Mouse (Mus musculus): Measurements from ENCODE around the gene Msx3.

Gene Msx3

DNA sequence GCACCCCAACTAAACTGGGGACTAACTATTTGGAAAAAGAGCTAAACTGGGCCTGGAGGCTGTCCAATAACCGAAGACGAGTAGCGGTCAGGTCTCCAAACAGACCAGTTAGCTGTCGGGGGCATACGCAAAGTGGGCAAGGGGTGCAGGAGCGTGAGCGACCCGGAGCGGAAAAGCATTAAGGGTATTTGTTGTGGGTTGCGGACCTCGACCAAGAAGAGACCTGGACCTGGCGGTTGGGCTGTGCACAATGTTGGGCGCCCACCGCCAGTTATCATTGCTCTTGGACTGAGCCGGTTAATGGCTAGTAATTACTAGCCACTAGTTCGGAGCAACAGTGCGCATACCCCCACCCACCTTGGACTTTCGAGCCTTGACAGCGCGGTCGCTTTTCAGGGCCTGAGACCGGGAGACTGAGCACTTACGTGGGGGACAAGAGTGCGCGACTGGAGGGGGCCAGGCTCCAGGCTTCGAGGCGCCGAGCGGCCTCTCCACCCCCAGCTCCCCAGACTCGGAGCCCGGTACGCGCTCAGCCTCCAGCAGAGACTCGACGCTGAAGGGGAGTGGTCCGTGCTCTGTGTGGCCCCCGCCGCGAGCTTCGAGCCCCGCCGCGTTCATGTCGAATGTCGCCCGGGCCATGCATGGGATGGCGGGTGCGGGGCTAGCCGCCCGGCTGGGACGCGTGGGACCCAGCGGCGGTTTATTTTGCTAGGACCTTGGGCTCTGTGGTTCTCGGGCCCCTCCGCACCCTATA, at the start of gene Msx3:
Gene Msx3, minus strand, starts transcription at position 729 of the 754 bp plus-strand sequence.
- DNase-seq, result peak; percentile 36

DNA sequence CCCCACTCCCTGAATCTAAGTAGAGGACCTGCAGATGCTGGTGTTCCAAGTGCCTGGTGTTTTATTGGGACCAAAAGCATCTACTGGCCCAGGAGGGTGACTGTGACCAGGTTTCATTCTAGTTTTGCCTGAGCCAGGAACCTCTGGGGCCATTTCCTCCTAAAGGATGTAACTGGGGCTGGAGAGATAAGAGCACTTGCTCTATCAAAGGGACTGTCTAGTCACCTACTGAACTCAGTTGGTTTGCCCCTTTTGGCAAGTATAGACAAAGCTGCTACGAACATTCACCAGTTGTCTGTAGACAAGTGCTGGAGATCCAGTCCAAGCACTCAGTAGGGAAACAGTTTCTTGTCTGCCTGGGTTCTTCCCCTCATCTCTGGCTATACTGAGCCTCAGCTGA, 49.6 kb upstream of the Msx3 start:
- no peak for DNase-seq

DNA sequence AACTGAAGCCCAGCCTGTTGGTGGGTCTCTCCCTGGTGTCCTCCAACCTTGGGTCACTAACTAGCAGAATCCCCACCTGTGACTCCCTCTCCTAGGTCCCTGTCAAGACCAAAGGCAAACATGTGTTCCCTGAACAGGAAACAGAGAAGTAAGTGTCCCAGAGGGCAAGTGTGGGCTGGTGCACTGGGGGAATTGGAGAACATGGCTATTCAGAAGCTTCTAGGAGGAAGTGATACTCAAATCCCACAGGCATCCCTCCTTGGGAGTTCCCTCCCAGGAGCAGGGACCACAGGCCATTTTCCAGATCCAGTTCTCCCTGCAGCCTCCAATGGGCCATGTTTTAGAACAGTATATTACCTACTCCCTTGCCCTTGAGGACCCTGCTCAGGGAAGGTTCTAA, 47.2 kb upstream of the Msx3 start:
- DNase-seq, result no peak

- DNase-seq, result no peak
Observed at GRCm38 (mm10) chr7:140095556-140095955, 46.7 kb upstream of the Msx3 start.

DNA sequence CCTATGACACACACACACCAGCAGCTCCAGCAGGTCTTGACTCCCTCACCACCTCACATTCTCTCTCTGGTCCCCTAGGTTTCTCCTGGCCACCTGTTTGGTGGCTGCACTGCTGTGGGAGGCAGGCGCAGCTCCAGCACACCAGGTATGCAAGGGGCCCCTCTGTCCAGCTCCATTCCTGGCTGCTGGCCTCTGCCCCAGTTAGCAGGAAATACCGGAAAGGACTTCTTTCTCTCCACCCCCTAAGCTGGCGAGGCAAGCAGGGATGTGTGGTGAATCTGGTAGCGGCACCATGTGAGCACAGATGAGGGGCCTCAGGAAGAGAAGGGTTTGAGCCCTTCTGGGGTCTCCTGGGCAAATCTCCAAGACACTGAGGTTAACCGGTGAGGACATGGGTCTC, 46.1 kb upstream of the Msx3 start:
- no peak for DNase-seq

DNA sequence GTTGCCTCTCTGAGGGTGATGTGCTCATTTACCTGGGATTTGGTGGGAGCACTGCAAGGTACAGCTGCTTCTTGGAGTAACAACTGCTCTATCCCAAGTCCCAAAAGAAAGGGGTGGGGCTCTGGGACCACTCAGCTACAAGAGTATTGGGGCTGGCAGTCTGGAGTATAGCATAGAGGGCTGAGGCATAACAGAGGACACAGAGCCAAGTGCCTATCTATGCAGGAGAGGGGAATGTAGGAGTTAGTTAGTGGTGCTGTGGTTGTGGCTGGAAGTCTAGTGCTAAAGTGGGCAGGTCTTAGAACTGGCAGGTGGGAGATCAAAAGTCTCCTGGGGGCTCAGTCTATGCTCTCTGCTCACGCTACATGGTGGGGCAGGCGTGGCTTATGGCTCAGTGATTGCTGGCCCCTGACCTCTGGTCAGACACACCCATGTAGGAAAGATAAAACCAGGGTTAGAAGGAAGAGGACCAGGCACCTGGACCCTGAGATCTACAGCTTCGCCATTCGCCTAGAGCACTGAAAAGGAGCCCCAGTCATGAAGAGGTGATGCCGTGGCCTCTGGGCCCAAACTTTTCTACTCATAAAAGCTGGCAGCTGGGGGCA, 44.1 kb upstream of the Msx3 start, which contains the start of gene Prap1:
Gene Prap1, plus strand, starts transcription at position 472 of the 605 bp plus-strand sequence.
- no peak for DNase-seq

- DNase-seq, result no peak
Observed at GRCm38 (mm10) chr7:140090601-140091000, 41.7 kb upstream of the Msx3 start.

GRCm38 (mm10) chr7:140082242-140082678, 33.4 kb upstream of the Msx3 start, which contains the start of gene Caly:
TSS of gene Caly (minus strand) at chr7:140082548.
- DNase-seq, result peak; percentile 88

GRCm38 (mm10) chr7:140081408-140082241, 32.7 kb upstream of the Msx3 start:
- DNase-seq, result no peak

GRCm38 (mm10) chr7:140080503-140081156, 31.7 kb upstream of the Msx3 start:
- DNase-seq, result peak; percentile 94

- peak; percentile 83 for DNase-seq
Observed at GRCm38 (mm10) chr7:140078711-140079110, 29.8 kb upstream of the Msx3 start.

GRCm38 (mm10) chr7:140077698-140078097, 28.8 kb upstream of the Msx3 start:
- no peak for DNase-seq

- DNase-seq, result peak; percentile 34
Observed at GRCm38 (mm10) chr7:140070042-140070711, 21.3 kb upstream of the Msx3 start.

DNA sequence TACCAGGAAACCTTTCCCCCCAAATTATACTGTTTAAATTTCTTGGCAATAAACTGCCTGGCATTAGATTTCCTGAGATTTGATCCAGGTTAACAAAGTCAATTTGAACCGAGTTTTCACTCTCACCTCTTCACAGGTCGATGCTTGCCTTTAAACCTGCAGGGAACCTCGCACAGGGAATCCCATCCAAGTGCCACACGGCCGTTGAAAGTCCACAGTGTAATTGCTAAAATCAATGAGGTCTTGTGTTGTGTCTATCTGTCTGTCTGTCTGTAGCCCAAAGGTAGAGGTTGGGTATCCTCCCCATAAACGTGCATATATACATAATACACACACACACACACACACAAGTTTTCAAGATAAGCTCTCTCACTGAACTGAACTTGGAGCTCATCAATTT, 18.5 kb upstream of the Msx3 start:
- no peak for DNase-seq

DNA sequence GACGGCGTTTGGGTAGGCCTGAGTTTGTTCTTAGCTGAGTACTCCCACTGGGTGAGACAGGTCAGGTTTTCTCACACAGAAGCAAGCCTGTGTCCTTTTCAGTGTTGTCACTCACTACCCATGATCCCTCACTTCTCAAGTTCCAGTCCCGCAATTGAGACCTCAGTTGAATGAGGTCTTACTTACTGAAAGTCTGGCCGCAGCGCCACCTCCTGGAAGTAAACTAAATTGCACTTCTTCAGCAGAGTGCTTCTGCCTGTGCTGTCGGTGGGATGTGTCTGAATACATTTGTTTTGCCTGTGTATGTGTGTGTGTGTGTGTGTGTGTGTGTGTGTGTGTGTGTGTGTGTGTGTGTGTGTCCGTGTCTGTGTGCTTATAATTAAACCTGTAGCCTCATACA, 14.2 kb upstream of the Msx3 start:
- peak; percentile 82 for DNase-seq

- DNase-seq, result peak; percentile 72
Observed at GRCm38 (mm10) chr7:140062307-140062706, 13.4 kb upstream of the Msx3 start.

DNA sequence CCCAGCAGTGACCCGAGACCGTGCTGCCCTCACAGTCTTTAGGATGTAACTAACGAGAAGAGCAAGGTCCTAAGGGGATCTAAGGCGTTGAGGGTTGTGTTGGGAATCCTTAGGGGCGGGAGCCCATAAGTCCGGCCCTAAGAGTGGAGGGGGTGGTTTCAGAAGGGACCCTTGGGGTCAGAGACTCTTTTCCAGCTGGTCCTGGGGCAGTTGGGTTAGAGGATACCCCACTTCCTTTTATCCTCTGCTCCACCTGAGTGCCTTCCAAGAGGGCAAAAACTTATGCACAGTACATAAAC, 12.9 kb upstream of the Msx3 start:
- peak; percentile 29 for DNase-seq

DNA sequence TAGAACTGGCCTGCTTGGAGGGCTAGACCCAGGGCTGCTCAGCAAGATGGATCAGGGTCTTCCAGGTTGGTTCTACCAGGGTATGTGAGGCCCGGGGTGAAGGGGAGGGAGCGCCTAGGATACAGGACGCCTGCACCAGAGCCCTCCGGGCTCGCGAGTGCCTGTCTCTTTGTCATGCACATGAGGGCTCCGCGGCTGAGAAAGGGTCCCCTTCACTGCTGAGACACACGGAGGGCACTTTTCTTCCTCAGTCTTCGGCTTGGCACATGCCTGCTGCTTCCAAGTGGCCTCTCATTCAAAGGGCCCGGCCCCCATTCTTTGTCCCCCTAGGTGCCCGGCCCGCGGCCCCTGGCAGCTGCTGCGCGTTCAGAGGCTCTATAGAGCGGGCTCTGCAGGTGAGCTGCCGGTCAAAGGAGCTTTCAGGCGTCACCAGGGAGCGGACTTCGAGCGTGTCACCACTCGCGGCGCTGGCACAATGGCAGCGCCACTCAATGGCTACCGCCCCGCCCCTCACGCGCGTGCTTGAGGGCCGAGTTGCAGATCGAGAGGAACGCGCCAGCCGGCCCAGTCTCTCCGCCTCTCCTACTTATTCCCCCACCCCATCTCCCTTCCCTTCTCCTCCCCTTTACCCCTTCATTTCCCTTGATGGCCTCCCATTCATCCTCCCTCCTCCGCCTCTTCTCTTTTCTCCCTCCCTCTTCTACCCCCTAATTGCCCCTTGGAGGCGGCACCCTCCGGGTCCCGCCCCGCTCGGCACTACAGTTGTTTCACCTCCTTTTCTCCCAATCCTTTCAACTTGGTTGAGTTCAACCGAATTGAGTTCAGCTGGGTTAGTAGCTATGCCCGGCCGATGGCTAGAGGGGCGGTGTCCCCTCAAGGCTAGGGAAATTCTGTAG, 12.3 kb upstream of the Msx3 start:
- DNase-seq, result peak; percentile 90

DNA sequence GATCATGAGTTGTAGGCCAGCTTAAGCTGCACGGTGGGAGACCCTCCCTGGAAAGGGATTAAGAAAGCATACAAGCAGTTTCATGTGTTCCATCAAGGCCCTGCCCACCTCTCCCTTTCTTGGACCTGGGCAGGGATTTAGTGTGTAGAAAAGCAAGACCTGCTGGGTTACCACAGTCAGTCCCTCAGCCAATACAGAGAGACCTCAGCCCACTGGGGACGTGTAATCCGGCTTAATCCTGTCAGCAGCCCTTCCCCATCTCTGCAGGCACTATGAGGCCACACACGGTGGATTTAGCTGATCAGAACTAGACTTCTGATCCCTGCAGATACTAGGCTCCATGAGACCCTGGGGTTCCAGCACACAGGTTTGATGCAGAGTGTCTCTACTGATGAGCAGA, 10.7 kb upstream of the Msx3 start:
- DNase-seq, result no peak

DNA sequence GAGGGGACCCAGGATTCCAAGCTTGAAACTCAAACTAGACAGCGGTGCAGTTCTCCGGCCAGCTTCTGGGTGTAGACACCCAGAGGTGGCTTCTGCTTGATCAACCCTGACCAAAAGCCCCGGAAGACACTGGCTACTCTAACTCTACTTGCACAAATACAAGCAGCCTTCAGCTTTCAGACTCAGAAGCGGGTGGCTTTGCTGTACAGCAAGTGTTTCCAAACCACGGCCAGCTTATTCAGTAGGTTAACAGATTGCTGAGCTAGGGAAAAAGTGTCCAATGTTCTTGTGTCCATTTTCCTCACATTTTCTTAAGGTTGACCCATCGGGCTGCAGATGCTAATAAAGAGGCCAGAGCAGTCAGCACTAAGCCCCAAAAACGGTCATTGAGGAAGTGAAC, 9.6 kb upstream of the Msx3 start:
- DNase-seq, result no peak

Data from embryo, embryonic 11 days (tissue).